Mouse (Mus musculus): ENCODE measurements at regions not wholly inside any gene's neighbourhood (a gene's known extent, or its start where the extent isn't known, plus 50 kb on each side); places are given as distances from the start of the nearest gene placed in this dataset.

- peak; percentile 21 for DNase-seq (ENCODE audit: low read depth, low spot score)
These were observed 135.7 kb downstream of the Lhfpl1 start for GRCm38 (mm10) chrX:145213176-145213575.

GRCm38 (mm10) chrX:145212579-145212978 is 136.3 kb downstream of the Lhfpl1 start:
- DNase-seq (ENCODE audit: low read depth, low spot score) = peak; percentile 12

DNA sequence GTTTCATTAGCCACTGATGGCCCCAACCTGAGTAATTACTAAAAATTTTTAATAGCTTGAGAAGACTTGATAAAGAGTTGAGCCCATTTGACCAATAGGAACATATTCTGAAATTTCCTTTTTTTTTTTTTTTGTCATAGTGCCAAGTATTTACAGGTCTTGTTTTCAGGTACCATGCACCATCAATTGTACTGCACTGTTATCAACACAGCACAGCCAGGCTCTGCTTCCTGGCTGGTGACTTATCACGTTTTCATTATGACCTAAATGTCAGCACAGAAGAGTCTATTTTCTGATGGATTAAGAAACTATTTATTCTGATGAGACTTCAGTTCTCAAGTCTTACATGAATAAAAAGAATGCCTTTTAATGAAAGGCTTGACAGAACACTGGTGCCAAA is 153.0 kb downstream of the Lhfpl1 start:
- no peak for DNase-seq (ENCODE audit: low read depth, low spot score)
